Mouse (Mus musculus) lung, adult 2 months (tissue): ENCODE measurements around the gene Gm3045. TPM values are rescaled to one million over a fixed set of nuclear protein-coding genes. Genes with fewer than 3 reads are reported as not detected.

Source experiments
- DNase-seq: peaks from one replicate; pipeline ENCODE4 v3.0.0; 2022
- H3K4me1 ChIP-seq: fragments of 200-500 bp; 2 replicates; pipeline ENCODE4 v1.6.1; 2011; ENCODE audit warnings: low read length; ENCODE audit not compliant: control insufficient read depth, insufficient read depth
- H3K4me3 ChIP-seq: fragments of 200-500 bp; replicated peaks from 2 replicates; pipeline ENCODE3; 2011; ENCODE audit warnings: low read depth, mild to moderate bottlenecking, control low read depth, low read length; ENCODE audit errors: extremely low read depth
- CTCF ChIP-seq: fragments of 200-500 bp; IDR thresholded peaks from 2 replicates; pipeline ENCODE4 v1.5.1; 2011; ENCODE audit warnings: mild to moderate bottlenecking, low read length, control low read depth; ENCODE audit not compliant: insufficient read depth
- POLR2A ChIP-seq: fragments of 200-500 bp; IDR thresholded peaks from 2 replicates; pipeline ENCODE4 v1.6.1; 2011; ENCODE audit warnings: low read depth, mild to moderate bottlenecking, control low read depth, low read length, borderline replicate concordance; ENCODE audit errors: extremely low read depth
- WGBS: fragments of 180-500 bp; shearing (Covaris S2); methylation state at CpG from one replicate; pipeline ENCODE4 v1.1.7; 2018; 5-methylcytosine and 5-hydroxymethylcytosine counted together
- polyA plus RNA-seq: library from polyadenylated mRNA; depleted of rRNA; stranded (reverse); fragments of >200 nt; gene quantifications from 2 replicates; pipeline ENCODE4 v1.2.3, GENCODE M21; 2012

Gene Gm3045
- polyA plus RNA-seq, 1 experiment: not detected

GRCm38 (mm10) chr13:56435615-56436287, 9.4 kb downstream of the Gm3045 start:
- TF ChIP-seq CTCF (no peak), POLR2A (no peak)
- DNase-seq: no peak
- Histone ChIP-seq H3K4me1 (no peaks in the 10 kb centered on the region), H3K4me3 (no peak overlapping the region)
- 70% methylated on average over 10 of the region's 10 CpGs for WGBS

- TF ChIP-seq POLR2A: no peak
- TF ChIP-seq CTCF: no peak
- Histone ChIP-seq H3K4me1 (no peaks in the 10 kb centered on the region), H3K4me3 (no peak within 1 kb of the TSS)
- peak; percentile 21 for DNase-seq
- 4% methylated on average over 51 of the region's 51 CpGs for WGBS
These were observed 12.0 kb downstream of the Gm3045 start, which contains the start of gene Slc25a48 for GRCm38 (mm10) chr13:56438211-56439075. TSS of gene Slc25a48 (plus strand) at chr13:56438355.

- WGBS: 61% methylated on average over 7 of the region's 7 CpGs
- DNase-seq: no peak
- TF ChIP-seq POLR2A (no peak), CTCF (no peak)
- H3K4me1 ChIP-seq: no peaks in the 10 kb centered on the region
- H3K4me3 ChIP-seq: no peak overlapping the region
These were observed 17.0 kb downstream of the Gm3045 start for GRCm38 (mm10) chr13:56443411-56443810.

- Histone ChIP-seq H3K4me3 (no peak overlapping the region), H3K4me1 (no peaks in the 10 kb centered on the region)
- no peak for TF ChIP-seq CTCF
- TF ChIP-seq POLR2A: no peak
- DNase-seq: no peak
- 82% methylated on average over 3 of the region's 3 CpGs for WGBS
These were observed 17.7 kb downstream of the Gm3045 start for GRCm38 (mm10) chr13:56444112-56444511.

GRCm38 (mm10) chr13:56444996-56445395, 18.6 kb downstream of the Gm3045 start:
- Histone ChIP-seq H3K4me3 (no peak overlapping the region), H3K4me1 (no peaks in the 10 kb centered on the region)
- no peak for DNase-seq
- TF ChIP-seq POLR2A (no peak), CTCF (no peak)
- 73% methylated on average over 6 of the region's 6 CpGs for WGBS

GRCm38 (mm10) chr13:56449239-56450030, 23.0 kb downstream of the Gm3045 start:
- TF ChIP-seq CTCF: no peak
- no peak for TF ChIP-seq POLR2A
- Histone ChIP-seq H3K4me1 (no peaks in the 10 kb centered on the region), H3K4me3 (no peak overlapping the region)
- DNase-seq: no peak
- WGBS: 59% methylated on average over 10 of the region's 10 CpGs

GRCm38 (mm10) chr13:56450035-56450434, 23.6 kb downstream of the Gm3045 start:
- 68% methylated on average over 8 of the region's 8 CpGs for WGBS
- TF ChIP-seq POLR2A: no peak
- Histone ChIP-seq H3K4me1 (no peaks in the 10 kb centered on the region), H3K4me3 (no peak overlapping the region)
- DNase-seq: no peak

- H3K4me3 ChIP-seq: no peak overlapping the region
- DNase-seq: no peak
- WGBS: 49% methylated on average over 9 of the region's 9 CpGs
- H3K4me1 ChIP-seq: no peaks in the 10 kb centered on the region
- TF ChIP-seq POLR2A (no peak), CTCF (no peak)
These were observed 31.6 kb downstream of the Gm3045 start for GRCm38 (mm10) chr13:56458001-56458400.

GRCm38 (mm10) chr13:56461460-56461859, 35.1 kb downstream of the Gm3045 start:
- H3K4me1 ChIP-seq: no peaks in the 10 kb centered on the region
- 71% methylated on average over 4 of the region's 4 CpGs for WGBS
- TF ChIP-seq CTCF: no peak
- TF ChIP-seq POLR2A: no peak
- H3K4me3 ChIP-seq: no peak overlapping the region
- no peak for DNase-seq

GRCm38 (mm10) chr13:56462791-56463190, 36.4 kb downstream of the Gm3045 start:
- DNase-seq: no peak
- TF ChIP-seq POLR2A: no peak
- no peak for TF ChIP-seq CTCF
- Histone ChIP-seq H3K4me3 (no peak overlapping the region), H3K4me1 (no peaks in the 10 kb centered on the region)
- 83% methylated on average over 4 of the region's 4 CpGs for WGBS
